18 mouse cellular contexts compared by ENCODE assay signal in genomic region chr15:31392135-31392534, GRCm38 (mm10).
"Had no signal": no experiment of that assay in that cellular context is flagged by ENCODE, and none has a peak within 500 bp of the region (broad histone marks: within the 10 kb centered on the region; RNA-seq: fewer than 3 reads in every experiment).

No protein-coding gene starts in this region.

- H3K9ac ChIP-seq: limb, embryonic 12.5 days; liver, embryonic 13.5 days; liver, postnatal 0 days; lung, embryonic 15.5 days; midbrain, embryonic 15.5 days; neural tube, embryonic 12.5 days had no signal

- H3K4me2 ChIP-seq: limb, embryonic 12.5 days; liver, embryonic 13.5 days; lung, embryonic 15.5 days; midbrain, embryonic 11.5 days; midbrain, embryonic 15.5 days; neural tube, embryonic 12.5 days had no signal

- H3K9me3 ChIP-seq: liver, embryonic 13.5 days; lung, embryonic 15.5 days; midbrain, embryonic 15.5 days; neural tube, embryonic 12.5 days had no signal

- H3K4me3 ChIP-seq: limb, embryonic 12.5 days; liver, embryonic 13.5 days; lung, embryonic 15.5 days; megakaryocyte, embryonic 14.5 days; midbrain, embryonic 15.5 days; neural tube, embryonic 12.5 days had no signal

- DNase-seq: kidney, adult 9 months; kidney, postnatal 36 days; liver; liver, embryonic 13.5 days; liver, postnatal 0 days; lung, postnatal 14 days; retina, postnatal 1 day; right cerebral cortex, postnatal 4 days; spleen, adult 18-20 months; thymus, postnatal 36 days had no signal

- H3K27ac ChIP-seq: kidney, postnatal 0 days; limb, embryonic 12.5 days; liver, embryonic 13.5 days; lung, embryonic 15.5 days; macrophage; midbrain, embryonic 15.5 days; neural tube, embryonic 12.5 days had no signal

- ATAC-seq: liver, postnatal 0 days; midbrain, embryonic 15.5 days had no signal

- H3K36me3 ChIP-seq: limb, embryonic 12.5 days; liver, embryonic 13.5 days; lung, embryonic 15.5 days; midbrain, embryonic 15.5 days; neural tube, embryonic 12.5 days had no signal

- H3K4me1 ChIP-seq: limb, embryonic 12.5 days; liver, embryonic 13.5 days; lung, embryonic 15.5 days; midbrain, embryonic 15.5 days; neural tube, embryonic 12.5 days had no signal

- H3K27me3 ChIP-seq: limb, embryonic 12.5 days; liver, embryonic 13.5 days; lung, embryonic 15.5 days; midbrain, embryonic 15.5 days; neural tube, embryonic 12.5 days had no signal
